Mouse (Mus musculus): ENCODE data around the gene Slc39a3. TPM values are rescaled to one million over a fixed set of nuclear protein-coding genes. Genes with fewer than 3 reads are reported as not detected.

Slc39a3 gene
- polyA plus RNA-seq, 1 experiment from 2014 or later = 20.0 TPM

GRCm38 (mm10) chr10:80987709-80988441 is 49.4 kb downstream of the Slc39a3 start:
- no peaks in the 10 kb centered on the region for H3K9me3 ChIP-seq
- H3K4me1 ChIP-seq = peaks cover 14% of the 10 kb centered on the region
- peak overlapping the region; percentile 4; the same call in 1 of the 2 replicates for H3K4me3 ChIP-seq
- peak overlapping the region; percentile 58; the same call in 1 of the 2 replicates for H3K27ac ChIP-seq
- 8% methylated on average over 10 of the region's 10 CpGs for WGBS
- peaks cover 55% of the 10 kb centered on the region for H3K27me3 ChIP-seq
- H3K4me2 ChIP-seq (replicated peaks) = 0 out of 2 replicates have a peak overlapping the region, but pooled peaks have one; percentile 35
- peak; percentile 89 for ATAC-seq (ENCODE audit: low FRiP score, low read depth)
- no peak overlapping the region; the same call in 1 of the 2 replicates for H3K9ac ChIP-seq
- no peaks in the 10 kb centered on the region for H3K36me3 ChIP-seq

- Histone ChIP-seq H3K9ac (no peak overlapping the region), H3K4me1 (peaks cover 14% of the 10 kb centered on the region), H3K9me3 (no peaks in the 10 kb centered on the region), H3K4me2 (replicated peaks) (no peak overlapping the region), H3K36me3 (no peaks in the 10 kb centered on the region), H3K27ac (no peak overlapping the region), H3K27me3 (peaks cover 60% of the 10 kb centered on the region), H3K4me3 (no peak overlapping the region)
- no peak for ATAC-seq (ENCODE audit: low FRiP score, low read depth)
- 72% methylated on average over 6 of the region's 6 CpGs for WGBS
These were observed 50.5 kb downstream of the Slc39a3 start for GRCm38 (mm10) chr10:80986754-80987153.

- H3K27ac ChIP-seq = no peak overlapping the region
- H3K4me2 ChIP-seq (replicated peaks) = peak overlapping the region; percentile 54
- peak overlapping the region; percentile 25 for H3K4me3 ChIP-seq
- no peaks in the 10 kb centered on the region for H3K36me3 ChIP-seq
- H3K27me3 ChIP-seq = peaks cover 60% of the 10 kb centered on the region
- H3K4me1 ChIP-seq = peaks cover 14% of the 10 kb centered on the region
- peak overlapping the region; percentile 14; the same call in 1 of the 2 replicates for H3K9ac ChIP-seq
- ATAC-seq (ENCODE audit: low FRiP score, low read depth) = no peak
- WGBS = 32% methylated on average over 13 of the region's 13 CpGs
- H3K9me3 ChIP-seq = no peaks in the 10 kb centered on the region
These were observed 51.1 kb downstream of the Slc39a3 start for GRCm38 (mm10) chr10:80985970-80986701.

GRCm38 (mm10) chr10:80985241-80985969 is 51.8 kb downstream of the Slc39a3 start:
- Histone ChIP-seq H3K4me1 (peaks cover 14% of the 10 kb centered on the region), H3K27me3 (peaks cover 60% of the 10 kb centered on the region), H3K9ac (peak overlapping the region; percentile 14; the same call in 1 of the 2 replicates), H3K9me3 (no peaks in the 10 kb centered on the region), H3K4me2 (replicated peaks) (peak overlapping the region; percentile 54), H3K4me3 (peak overlapping the region; percentile 25), H3K27ac (no peak overlapping the region), H3K36me3 (no peaks in the 10 kb centered on the region)
- WGBS = 11% methylated on average over 37 of the region's 37 CpGs
- ATAC-seq (ENCODE audit: low FRiP score, low read depth) = no peak

GRCm38 (mm10) chr10:80984223-80984622 is 53.0 kb downstream of the Slc39a3 start:
- no peaks in the 10 kb centered on the region for H3K36me3 ChIP-seq
- no peak overlapping the region for H3K9ac ChIP-seq
- no peak overlapping the region for H3K4me3 ChIP-seq
- WGBS = 87% methylated on average over 12 of the region's 12 CpGs
- H3K4me1 ChIP-seq = peaks cover 14% of the 10 kb centered on the region
- H3K27ac ChIP-seq = no peak overlapping the region
- H3K9me3 ChIP-seq = no peaks in the 10 kb centered on the region
- H3K27me3 ChIP-seq = peaks cover 58% of the 10 kb centered on the region
- no peak for ATAC-seq (ENCODE audit: low FRiP score, low read depth)
- H3K4me2 ChIP-seq (replicated peaks) = no peak overlapping the region

DNA sequence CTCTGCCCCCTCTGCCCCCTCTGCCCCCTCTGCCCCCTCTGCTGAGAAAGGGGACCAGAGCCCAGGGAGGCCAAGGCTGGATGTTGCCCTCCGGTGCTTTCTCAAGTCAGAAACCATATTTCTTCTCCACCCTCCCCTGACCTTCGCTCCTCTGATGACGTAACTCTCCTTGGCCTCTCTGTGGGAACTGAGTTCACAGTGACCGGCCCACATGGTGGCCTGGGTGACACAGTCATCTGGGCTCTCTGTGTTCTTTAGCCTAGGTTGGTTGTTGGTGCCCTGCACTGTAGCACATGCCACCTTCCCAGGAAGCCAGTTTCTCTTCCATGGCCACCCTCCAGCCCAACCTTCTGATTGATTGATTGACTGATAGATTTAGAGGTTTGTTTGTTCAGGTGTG is 54.8 kb downstream of the Slc39a3 start:
- H3K9ac ChIP-seq = no peak overlapping the region
- no peaks in the 10 kb centered on the region for H3K36me3 ChIP-seq
- ATAC-seq (ENCODE audit: low FRiP score, low read depth) = no peak
- H3K4me1 ChIP-seq = peaks cover 9% of the 10 kb centered on the region
- H3K27ac ChIP-seq = no peak overlapping the region
- peaks cover 48% of the 10 kb centered on the region for H3K27me3 ChIP-seq
- no peak overlapping the region for H3K4me2 ChIP-seq (replicated peaks)
- H3K9me3 ChIP-seq = no peaks in the 10 kb centered on the region
- 59% methylated on average over 4 of the region's 4 CpGs for WGBS
- no peak overlapping the region for H3K4me3 ChIP-seq

GRCm38 (mm10) chr10:80981564-80982112 is 55.6 kb downstream of the Slc39a3 start:
- peaks cover 42% of the 10 kb centered on the region for H3K27me3 ChIP-seq
- H3K4me2 ChIP-seq (replicated peaks) = no peak overlapping the region
- peaks cover 9% of the 10 kb centered on the region for H3K4me1 ChIP-seq
- H3K9me3 ChIP-seq = no peaks in the 10 kb centered on the region
- no peak overlapping the region for H3K27ac ChIP-seq
- H3K4me3 ChIP-seq = no peak overlapping the region
- ATAC-seq (ENCODE audit: low FRiP score, low read depth) = no peak
- WGBS = 59% methylated on average over 7 of the region's 7 CpGs
- H3K9ac ChIP-seq = no peak overlapping the region
- no peaks in the 10 kb centered on the region for H3K36me3 ChIP-seq

Other genes starting within 250 kb of the Slc39a3 start
- 73.0 and 77.4 TPM in 2 replicates for gene Sf3a2, start 239.2 kb downstream of the Slc39a3 start, polyA plus RNA-seq (2015; fragmentation: Nextera tagmentation; extraction: Ambion mirVana)
- gene Plekhj1, start 238.8 kb downstream of the Slc39a3 start, polyA plus RNA-seq (2015; fragmentation: Nextera tagmentation; extraction: Ambion mirVana) = 127 and 128 TPM in 2 replicates
- gene Amh, start 232.2 kb downstream of the Slc39a3 start, polyA plus RNA-seq (2015; fragmentation: Nextera tagmentation; extraction: Ambion mirVana) = not detected in 2 replicates
- gene Jsrp1, start 223.9 kb downstream of the Slc39a3 start, polyA plus RNA-seq (2015; fragmentation: Nextera tagmentation; extraction: Ambion mirVana) = 4.5 and 5.2 TPM in 2 replicates
- 1,885 and 1,910 TPM in 2 replicates for gene Oaz1, start 210.8 kb downstream of the Slc39a3 start, polyA plus RNA-seq (2015; fragmentation: Nextera tagmentation; extraction: Ambion mirVana)
- gene Lingo3, start 193.4 kb downstream of the Slc39a3 start, polyA plus RNA-seq (2015; fragmentation: Nextera tagmentation; extraction: Ambion mirVana) = 0.92 and 1.3 TPM in 2 replicates
- 310 and 314 TPM in 2 replicates for gene Lsm7, start 182.2 kb downstream of the Slc39a3 start, polyA plus RNA-seq (2015; fragmentation: Nextera tagmentation; extraction: Ambion mirVana)
- gene Sppl2b, start 182.2 kb downstream of the Slc39a3 start, polyA plus RNA-seq (2015; fragmentation: Nextera tagmentation; extraction: Ambion mirVana) = 49.0 and 54.1 TPM in 2 replicates
- gene Tmprss9, start 165.6 kb downstream of the Slc39a3 start, polyA plus RNA-seq (2015; fragmentation: Nextera tagmentation; extraction: Ambion mirVana) = 0.06 and 0.08 TPM in 2 replicates
- 306 and 335 TPM in 2 replicates for gene Timm13, start 136.5 kb downstream of the Slc39a3 start, polyA plus RNA-seq (2015; fragmentation: Nextera tagmentation; extraction: Ambion mirVana)
- gene Lmnb2, start 119.2 kb downstream of the Slc39a3 start, polyA plus RNA-seq (2015; fragmentation: Nextera tagmentation; extraction: Ambion mirVana) = 54.6 and 63.2 TPM in 2 replicates
- gene Gadd45b, start 107.4 kb downstream of the Slc39a3 start, polyA plus RNA-seq (2015; fragmentation: Nextera tagmentation; extraction: Ambion mirVana) = 32.3 and 32.7 TPM in 2 replicates
- 7.4 and 9.0 TPM in 2 replicates for gene Gng7, start 22.5 kb downstream of the Slc39a3 start, polyA plus RNA-seq (2015; fragmentation: Nextera tagmentation; extraction: Ambion mirVana)
- 0.15 and 0.33 TPM in 2 replicates for gene Diras1, start 11.8 kb downstream of the Slc39a3 start, polyA plus RNA-seq (2015; fragmentation: Nextera tagmentation; extraction: Ambion mirVana)
- gene Sgta, start 22.8 kb upstream of the Slc39a3 start, polyA plus RNA-seq (2015; fragmentation: Nextera tagmentation; extraction: Ambion mirVana) = 227 and 231 TPM in 2 replicates
- gene Thop1, start 32.6 kb upstream of the Slc39a3 start, polyA plus RNA-seq (2015; fragmentation: Nextera tagmentation; extraction: Ambion mirVana) = 58.4 and 62.0 TPM in 2 replicates
- 0.18 and 0.60 TPM in 2 replicates for gene Creb3l3, start 61.4 kb upstream of the Slc39a3 start, polyA plus RNA-seq (2015; fragmentation: Nextera tagmentation; extraction: Ambion mirVana)
- gene Map2k2, start 68.5 kb upstream of the Slc39a3 start, polyA plus RNA-seq (2015; fragmentation: Nextera tagmentation; extraction: Ambion mirVana) = 192 and 197 TPM in 2 replicates
- 22.5 and 22.6 TPM in 2 replicates for gene Zbtb7a, start 97.8 kb upstream of the Slc39a3 start, polyA plus RNA-seq (2015; fragmentation: Nextera tagmentation; extraction: Ambion mirVana)
- 62.2 and 62.3 TPM in 2 replicates for gene Pias4, start 130.5 kb upstream of the Slc39a3 start, polyA plus RNA-seq (2015; fragmentation: Nextera tagmentation; extraction: Ambion mirVana)
- gene Eef2, start 139.2 kb upstream of the Slc39a3 start, polyA plus RNA-seq (2015; fragmentation: Nextera tagmentation; extraction: Ambion mirVana) = 577 and 592 TPM in 2 replicates
- gene Dapk3, start 145.6 kb upstream of the Slc39a3 start, polyA plus RNA-seq (2015; fragmentation: Nextera tagmentation; extraction: Ambion mirVana) = 53.4 and 53.7 TPM in 2 replicates
- gene 4930442H23Rik, start 146.4 kb upstream of the Slc39a3 start, polyA plus RNA-seq (2015; fragmentation: Nextera tagmentation; extraction: Ambion mirVana) = not detected in 2 replicates
- gene Nmrk2, start 164.6 kb upstream of the Slc39a3 start, polyA plus RNA-seq (2015; fragmentation: Nextera tagmentation; extraction: Ambion mirVana) = 0.18 and 0.26 TPM in 2 replicates
- 0.20 and 0.43 TPM in 2 replicates for gene Atcay, start 193.4 kb upstream of the Slc39a3 start, polyA plus RNA-seq (2015; fragmentation: Nextera tagmentation; extraction: Ambion mirVana)
- gene Zfr2, start 195.7 kb upstream of the Slc39a3 start, polyA plus RNA-seq (2015; fragmentation: Nextera tagmentation; extraction: Ambion mirVana) = 11.5 and 11.6 TPM in 2 replicates
- gene Matk, start 215.5 kb upstream of the Slc39a3 start, polyA plus RNA-seq (2015; fragmentation: Nextera tagmentation; extraction: Ambion mirVana) = 4.7 and 5.4 TPM in 2 replicates
- gene Mrpl54, start 229.5 kb upstream of the Slc39a3 start, polyA plus RNA-seq (2015; fragmentation: Nextera tagmentation; extraction: Ambion mirVana) = 206 and 213 TPM in 2 replicates
- 63.3 and 63.5 TPM in 2 replicates for gene Apba3, start 229.5 kb upstream of the Slc39a3 start, polyA plus RNA-seq (2015; fragmentation: Nextera tagmentation; extraction: Ambion mirVana)